Mouse (Mus musculus) mature B cell (primary cell): Measurements from ENCODE around the gene 4931417E11Rik.

Experiments used
- in situ Hi-C: fragments of 300-500 bp; cut with MboI; formaldehyde crosslinking; loops from 2 replicates; pipeline ENCODE4 v1.14.3; 2019

The 4931417E11Rik gene

DNA sequence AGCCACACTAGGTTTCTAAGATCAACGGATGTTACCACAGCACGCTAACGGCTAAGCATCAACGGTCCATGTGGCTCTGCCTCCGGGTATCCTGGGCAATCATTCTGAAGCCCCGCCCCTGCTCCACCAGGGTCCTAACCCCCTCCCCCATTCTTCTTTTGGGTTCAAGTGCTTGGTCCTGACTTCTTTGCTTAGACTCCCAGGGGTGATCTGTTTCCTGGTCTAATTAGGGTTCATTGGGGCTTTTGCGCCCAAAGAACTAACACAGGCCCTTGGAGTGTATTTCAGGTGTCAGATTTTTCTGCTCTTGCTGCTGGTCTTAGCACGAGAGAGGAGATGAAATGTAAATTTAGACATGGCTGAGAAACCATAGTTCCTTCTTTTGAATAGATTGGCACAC, at the start of gene 4931417E11Rik:
TSS of gene 4931417E11Rik (minus strand) at position 101 of the 400 bp plus-strand sequence.
- in situ Hi-C loops: no loop called here

DNA sequence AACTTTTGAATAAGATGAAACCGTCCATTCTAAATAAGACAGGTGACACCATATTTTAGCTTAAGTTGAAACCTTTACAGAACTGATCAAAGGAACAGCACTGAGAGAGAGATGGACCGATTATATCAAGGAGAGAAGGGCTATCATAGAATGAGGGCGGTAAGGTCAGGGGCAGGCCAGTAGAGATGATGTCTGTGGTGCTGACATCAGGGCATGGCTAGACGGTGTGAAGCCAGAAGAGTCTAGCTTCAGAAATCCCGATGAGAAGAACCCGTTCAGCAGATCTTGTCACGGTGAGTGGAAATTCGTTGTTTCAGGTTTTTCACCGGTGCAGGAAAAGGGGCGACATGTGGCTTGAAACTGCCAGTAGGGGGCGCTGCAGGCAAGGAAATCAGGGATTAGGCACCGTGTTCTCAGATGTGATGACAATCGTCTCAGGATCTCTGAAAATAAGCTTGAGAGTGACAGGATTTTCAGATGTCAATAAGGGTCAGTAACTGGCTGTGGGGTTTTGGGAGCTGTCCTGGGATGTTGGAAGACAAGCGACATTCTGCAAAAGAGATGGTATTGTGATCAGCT, 48.4 kb upstream of the 4931417E11Rik start:
- in situ Hi-C loops: no loop called here

DNA sequence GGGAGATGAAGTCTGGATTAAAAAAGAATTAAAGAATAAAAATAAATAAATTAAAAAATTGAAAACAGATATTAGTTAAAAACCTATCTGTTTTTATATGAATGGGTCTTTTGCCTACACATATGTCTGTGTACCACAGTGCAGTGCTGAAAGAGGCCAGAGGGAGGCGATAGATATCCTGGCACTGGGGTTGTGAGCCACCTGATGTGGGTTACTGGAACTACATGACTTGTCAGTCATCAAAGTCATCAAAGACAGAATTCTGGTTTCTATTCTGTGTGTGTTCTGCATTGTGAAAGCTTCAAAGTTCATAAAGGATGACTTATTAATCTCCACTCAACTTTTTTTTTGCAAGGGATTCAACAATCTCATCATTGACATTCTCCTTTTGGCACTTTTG, 43.4 kb upstream of the 4931417E11Rik start:
- in situ Hi-C loops: no loop called here

DNA sequence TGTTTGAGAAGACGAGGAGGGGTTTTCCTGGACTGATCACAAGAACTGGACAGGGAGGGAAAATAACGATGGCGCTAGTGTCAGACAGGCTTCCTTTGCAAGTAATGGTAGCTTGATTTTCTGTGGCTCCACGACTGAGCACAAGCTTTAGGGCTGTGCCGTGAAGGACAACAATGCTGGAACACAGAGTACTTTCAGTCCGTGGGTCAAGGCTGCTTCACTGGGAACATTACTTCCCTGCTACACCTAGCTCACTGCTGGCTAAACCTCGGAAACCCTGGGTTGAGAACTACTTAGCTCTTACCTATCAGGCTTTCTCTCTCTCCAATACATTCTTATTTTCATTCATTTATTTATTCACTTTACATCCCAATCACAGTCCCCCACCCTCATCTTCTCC, 30.2 kb upstream of the 4931417E11Rik start:
- in situ Hi-C loops: no loop called here

DNA sequence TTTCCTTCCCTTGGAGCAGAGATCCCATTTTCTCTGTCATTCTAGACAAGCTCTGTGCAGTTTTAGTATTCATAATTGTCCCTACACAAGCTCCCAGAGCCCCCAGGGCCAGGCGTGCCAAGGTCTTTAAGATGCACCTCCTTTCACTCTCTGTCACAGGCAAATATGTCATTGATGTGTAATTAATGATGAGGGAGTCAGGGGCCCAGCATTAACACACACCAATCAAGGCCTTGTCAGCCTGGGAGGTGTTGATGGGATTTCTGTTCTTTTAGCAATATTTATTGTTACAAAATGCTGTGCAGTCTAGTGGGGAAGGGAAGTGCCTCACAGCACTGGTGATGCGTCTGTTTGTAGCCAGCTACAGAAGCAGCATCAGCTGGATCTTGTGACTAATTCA, 27.9 kb upstream of the 4931417E11Rik start:
- in situ Hi-C loops: no loop called here

DNA sequence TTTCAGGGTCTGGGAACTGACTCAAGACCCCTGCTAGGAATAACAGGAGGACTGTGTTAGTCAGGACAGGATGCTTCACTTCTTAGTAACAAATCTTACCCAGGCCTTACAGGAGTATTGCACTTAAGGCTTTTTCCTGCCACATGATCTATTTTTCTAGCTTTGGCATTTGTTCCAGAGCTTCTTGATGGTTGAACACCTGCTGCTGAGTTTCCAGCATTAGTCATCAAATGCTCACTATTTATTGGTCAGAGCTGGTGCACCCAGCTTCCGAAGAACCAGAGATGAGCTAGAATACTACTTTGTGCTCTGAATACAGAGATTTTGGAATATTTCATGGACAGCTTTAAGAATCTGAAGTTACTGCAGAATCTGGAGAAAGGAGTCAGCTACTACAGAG, 21.1 kb upstream of the 4931417E11Rik start:
- in situ Hi-C loops: no loop called here

DNA sequence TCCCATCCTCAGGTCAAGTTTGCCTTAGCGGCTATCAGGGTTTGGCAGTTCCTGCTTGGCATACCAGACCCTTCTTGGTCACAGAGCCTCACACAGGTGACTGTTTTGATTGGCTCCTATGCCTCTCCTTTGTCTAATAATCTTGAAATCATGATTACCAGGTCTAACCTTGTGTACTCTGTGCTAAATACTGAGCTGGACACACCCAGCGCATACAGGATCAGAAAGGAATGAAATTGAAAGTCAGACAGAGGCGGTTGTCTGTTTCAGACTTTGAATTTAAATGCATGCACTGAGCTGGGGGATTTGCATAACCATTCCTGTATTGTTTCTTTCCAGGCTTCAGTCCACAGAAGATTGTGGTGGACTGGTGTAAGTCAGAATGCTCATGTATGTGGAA, 16.1 kb upstream of the 4931417E11Rik start:
- in situ Hi-C loops: no loop called here

DNA sequence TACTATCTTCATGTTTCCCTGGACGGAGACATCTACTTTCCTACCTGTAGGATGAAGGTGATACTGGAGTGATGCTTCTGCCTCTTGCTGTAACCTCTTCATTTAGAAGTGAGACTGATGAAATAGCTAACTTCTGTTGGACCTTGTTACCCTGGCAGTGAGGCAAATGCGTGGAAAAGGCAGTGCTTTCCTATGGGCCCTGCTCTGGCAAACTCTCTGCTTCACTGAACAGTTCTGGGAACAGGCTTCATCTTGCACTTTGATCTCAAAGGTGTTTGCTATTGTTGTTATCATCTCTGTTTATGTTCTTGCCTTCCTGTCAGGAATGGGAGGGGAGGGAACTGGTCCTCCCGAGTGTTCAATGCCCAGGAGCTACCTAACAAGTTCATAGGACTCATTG, 3.4 kb downstream of the 4931417E11Rik start:
- in situ Hi-C loops: no loop called here

DNA sequence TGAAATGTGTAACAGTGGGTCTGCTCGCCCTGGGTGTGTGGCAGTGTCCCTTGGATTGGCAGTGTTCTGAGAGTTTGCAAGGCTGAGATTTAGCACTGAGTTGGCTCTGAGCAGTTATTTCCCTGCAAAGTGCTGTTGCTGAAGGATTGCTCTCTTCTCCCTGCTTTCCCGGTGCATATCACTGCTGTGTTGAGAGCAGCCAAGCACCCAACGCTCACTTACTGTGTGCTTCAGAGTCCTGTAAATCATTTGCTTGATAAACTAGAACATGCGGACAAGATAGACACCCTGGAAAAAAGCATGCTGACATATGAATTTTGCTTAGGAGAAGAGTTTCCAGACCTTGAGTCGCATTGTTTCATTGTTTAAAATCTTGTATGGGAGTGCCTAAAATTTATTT, 6.9 kb downstream of the 4931417E11Rik start:
- in situ Hi-C loops: no loop called here

DNA sequence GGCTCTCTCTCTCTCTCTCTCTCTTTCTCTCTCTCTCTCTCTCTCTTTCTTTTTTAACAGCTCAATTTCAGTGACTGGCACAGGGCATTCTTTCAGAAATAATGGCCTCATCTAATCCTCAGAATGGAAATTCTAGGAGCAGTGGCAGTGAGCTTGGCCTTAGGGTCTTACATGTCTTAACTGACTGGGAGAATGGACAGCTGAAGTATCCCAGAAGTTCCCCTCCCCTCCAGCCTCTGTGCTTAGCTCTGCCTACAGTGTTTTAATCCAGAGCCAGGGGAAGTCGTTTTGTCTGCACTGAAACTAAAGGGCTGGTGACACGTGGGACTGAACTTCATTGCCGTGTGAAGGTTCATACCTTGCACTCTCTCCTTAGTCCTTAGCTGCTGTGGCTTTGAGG, 35.6 kb downstream of the 4931417E11Rik start:
- in situ Hi-C loops: no loop called here

DNA sequence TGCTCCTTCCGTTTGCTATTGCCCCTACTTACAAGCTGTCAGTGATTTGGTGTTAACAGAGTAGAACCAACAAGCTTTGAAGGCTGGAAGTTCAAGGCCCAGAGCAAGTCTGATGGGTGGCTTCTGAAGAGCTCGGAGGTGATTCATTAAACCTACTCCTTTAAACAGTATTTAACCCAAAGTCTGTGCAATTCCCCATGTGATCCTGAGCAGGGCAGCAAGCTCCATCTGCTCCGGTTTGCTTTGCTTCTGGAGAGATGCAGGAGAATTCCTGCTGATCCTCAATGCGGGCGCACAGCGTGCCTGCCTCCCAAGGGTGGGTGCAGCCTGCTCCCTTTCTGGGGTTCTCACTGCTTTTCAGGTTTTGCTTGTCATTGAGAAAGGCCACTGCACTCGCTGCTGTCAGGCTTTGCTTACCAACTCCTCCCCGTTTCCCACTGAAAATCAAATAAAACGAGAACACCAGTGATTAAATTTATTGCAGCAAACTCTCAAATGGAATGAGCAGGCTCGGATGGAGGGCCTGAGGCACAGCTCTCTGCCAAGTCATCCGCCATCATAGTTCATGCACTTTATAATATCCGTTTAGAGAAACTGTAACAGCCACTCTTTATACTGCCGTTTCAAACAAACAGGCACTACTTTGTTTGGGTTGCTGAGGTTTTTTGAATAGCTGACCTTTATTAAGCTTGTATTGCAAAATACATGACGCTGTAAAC, 40.7 kb downstream of the 4931417E11Rik start:
- in situ Hi-C loops: no loop called here

DNA sequence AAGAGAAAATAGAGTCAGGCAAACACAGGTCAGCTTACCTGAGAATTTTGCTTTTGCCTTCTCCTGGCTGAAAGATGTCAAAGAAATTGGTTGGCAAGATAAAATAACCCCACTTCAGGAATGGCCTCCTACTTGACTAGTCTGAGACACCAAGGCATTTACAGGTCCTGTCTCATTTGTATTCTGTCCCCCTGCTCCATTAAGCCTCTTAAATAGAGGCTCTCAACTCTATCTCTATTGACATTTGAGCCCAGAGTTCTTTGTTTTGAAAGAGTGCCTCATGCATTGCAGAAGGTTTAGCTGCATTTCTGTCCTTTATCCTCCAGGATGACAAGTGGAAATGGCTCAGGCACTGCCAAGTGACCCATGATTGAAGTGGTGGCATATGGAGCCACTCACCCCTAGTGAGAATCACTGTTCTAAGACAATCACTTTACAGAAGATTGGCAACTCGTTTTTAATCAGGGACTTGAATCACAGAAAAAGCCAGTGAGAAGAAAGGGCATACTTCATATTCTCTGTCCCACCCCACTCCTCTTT, 42.1 kb downstream of the 4931417E11Rik start:
- in situ Hi-C loops: no loop called here
